Mouse (Mus musculus): ENCODE data around the gene 2310057M21Rik. TPM values are rescaled to one million over a fixed set of nuclear protein-coding genes. Genes with fewer than 3 reads are reported as not detected.

The 2310057M21Rik gene
- polyA plus RNA-seq, 2 experiments: 15.0 to 19.6 TPM

- Histone ChIP-seq H3K4me2 (replicated peaks; ENCODE audit: low read depth, low read length, severe bottlenecking) (no peak overlapping the region), H3K9ac (ENCODE audit: low read depth, low read length, severe bottlenecking) (no peak overlapping the region), H3K9me3 (ENCODE audit: control insufficient read depth, low read length) (no peaks in the 10 kb centered on the region), H3K27ac (replicated peaks; ENCODE audit: low read depth, low read length) (no peak overlapping the region), H3K4me3 (replicated peaks; ENCODE audit: low read length) (no peak overlapping the region), H3K27me3 (ENCODE audit: control insufficient read depth, insufficient read depth, low read length) (no peaks in the 10 kb centered on the region), H3K4me1 (ENCODE audit: control insufficient read depth, insufficient read depth, low read length) (peaks cover 7% of the 10 kb centered on the region), H3K36me3 (ENCODE audit: control insufficient read depth, insufficient read depth, low read length) (peaks cover 8% of the 10 kb centered on the region; the same call in 1 of the 2 replicates)
- 93% methylated on average over 8 of the region's 8 CpGs for WGBS
- no peak for DNase-seq (ENCODE audit: low spot score)
- ATAC-seq (ENCODE audit: low FRiP score, low read depth): no peak
- TF ChIP-seq POLR2A (IDR thresholded peaks at IDR 0.05; ENCODE audit: borderline replicate concordance, extremely low read depth, insufficient read depth, insufficient read length): no peak
Observed at GRCm38 (mm10) chr7:131364131-131364530, 1.6 kb upstream of the 2310057M21Rik start.

- Histone ChIP-seq H3K4me3 (replicated peaks; ENCODE audit: low read length) (peak overlapping the region; percentile 97), H3K27me3 (ENCODE audit: control insufficient read depth, insufficient read depth, low read length) (no peaks in the 10 kb centered on the region), H3K9me3 (ENCODE audit: control insufficient read depth, low read length) (no peaks in the 10 kb centered on the region), H3K4me1 (ENCODE audit: control insufficient read depth, insufficient read depth, low read length) (peaks cover 7% of the 10 kb centered on the region), H3K4me2 (replicated peaks; ENCODE audit: low read depth, low read length, severe bottlenecking) (peak overlapping the region; percentile 72), H3K36me3 (ENCODE audit: control insufficient read depth, insufficient read depth, low read length) (peaks cover 27% of the 10 kb centered on the region), H3K27ac (replicated peaks; ENCODE audit: low read depth, low read length) (peak overlapping the region; percentile 83), H3K9ac (ENCODE audit: low read depth, low read length, severe bottlenecking) (peak overlapping the region; percentile 89)
- peak; percentile 76 for ATAC-seq (ENCODE audit: low FRiP score, low read depth)
- WGBS: 1% methylated on average over 31 of the region's 35 CpGs
- no peak for TF ChIP-seq POLR2A (IDR thresholded peaks at IDR 0.05; ENCODE audit: borderline replicate concordance, extremely low read depth, insufficient read depth, insufficient read length)
- DNase-seq (ENCODE audit: low spot score): no peak
Observed at GRCm38 (mm10) chr7:131362269-131362614, 317 bp downstream of the 2310057M21Rik start.

GRCm38 (mm10) chr7:131356105-131356504 is 6.5 kb downstream of the 2310057M21Rik start:
- Histone ChIP-seq H3K4me3 (replicated peaks; ENCODE audit: low read length) (no peak overlapping the region), H3K27me3 (ENCODE audit: control insufficient read depth, insufficient read depth, low read length) (no peaks in the 10 kb centered on the region), H3K27ac (replicated peaks; ENCODE audit: low read depth, low read length) (no peak overlapping the region), H3K4me1 (ENCODE audit: control insufficient read depth, insufficient read depth, low read length) (no peaks in the 10 kb centered on the region; the same call in 1 of the 2 replicates), H3K9ac (ENCODE audit: low read depth, low read length, severe bottlenecking) (no peak overlapping the region), H3K4me2 (replicated peaks; ENCODE audit: low read depth, low read length, severe bottlenecking) (no peak overlapping the region), H3K36me3 (ENCODE audit: control insufficient read depth, insufficient read depth, low read length) (peaks cover 76% of the 10 kb centered on the region), H3K9me3 (ENCODE audit: control insufficient read depth, low read length) (no peaks in the 10 kb centered on the region)
- no peak for TF ChIP-seq POLR2A (IDR thresholded peaks at IDR 0.05; ENCODE audit: borderline replicate concordance, extremely low read depth, insufficient read depth, insufficient read length)
- WGBS: 96% methylated on average over 13 of the region's 13 CpGs
- ATAC-seq (ENCODE audit: low FRiP score, low read depth): no peak
- no peak for DNase-seq (ENCODE audit: low spot score)

GRCm38 (mm10) chr7:131345856-131346541 is 16.6 kb downstream of the 2310057M21Rik start:
- TF ChIP-seq POLR2A (IDR thresholded peaks at IDR 0.05; ENCODE audit: borderline replicate concordance, extremely low read depth, insufficient read depth, insufficient read length): no peak
- ATAC-seq (ENCODE audit: low FRiP score, low read depth) (no peak), DNase-seq (ENCODE audit: low spot score) (no peak)
- Histone ChIP-seq H3K4me3 (replicated peaks; ENCODE audit: low read length) (no peak overlapping the region), H3K4me1 (ENCODE audit: control insufficient read depth, insufficient read depth, low read length) (no peaks in the 10 kb centered on the region), H3K9me3 (ENCODE audit: control insufficient read depth, low read length) (no peaks in the 10 kb centered on the region), H3K4me2 (replicated peaks; ENCODE audit: low read depth, low read length, severe bottlenecking) (no peak overlapping the region), H3K27ac (replicated peaks; ENCODE audit: low read depth, low read length) (no peak overlapping the region), H3K9ac (ENCODE audit: low read depth, low read length, severe bottlenecking) (no peak overlapping the region), H3K27me3 (ENCODE audit: control insufficient read depth, insufficient read depth, low read length) (no peaks in the 10 kb centered on the region), H3K36me3 (ENCODE audit: control insufficient read depth, insufficient read depth, low read length) (peaks cover 71% of the 10 kb centered on the region)
- WGBS: 72% methylated on average over 7 of the region's 7 CpGs

GRCm38 (mm10) chr7:131337502-131338068 is 25.0 kb downstream of the 2310057M21Rik start:
- H3K4me2 ChIP-seq (replicated peaks; ENCODE audit: low read depth, low read length, severe bottlenecking): no peak overlapping the region
- no peaks in the 10 kb centered on the region for H3K27me3 ChIP-seq (ENCODE audit: control insufficient read depth, insufficient read depth, low read length)
- peaks cover 18% of the 10 kb centered on the region for H3K36me3 ChIP-seq (ENCODE audit: control insufficient read depth, insufficient read depth, low read length)
- ATAC-seq (ENCODE audit: low FRiP score, low read depth): no peak
- no peak for TF ChIP-seq POLR2A (IDR thresholded peaks at IDR 0.05; ENCODE audit: borderline replicate concordance, extremely low read depth, insufficient read depth, insufficient read length)
- no peak for DNase-seq (ENCODE audit: low spot score)
- no peak overlapping the region for H3K9ac ChIP-seq (ENCODE audit: low read depth, low read length, severe bottlenecking)
- H3K9me3 ChIP-seq (ENCODE audit: control insufficient read depth, low read length): no peaks in the 10 kb centered on the region
- 61% methylated on average over 8 of the region's 8 CpGs for WGBS
- no peak overlapping the region for H3K27ac ChIP-seq (replicated peaks; ENCODE audit: low read depth, low read length)
- H3K4me1 ChIP-seq (ENCODE audit: control insufficient read depth, insufficient read depth, low read length): no peaks in the 10 kb centered on the region
- no peak overlapping the region for H3K4me3 ChIP-seq (replicated peaks; ENCODE audit: low read length)

Measured in limb, embryonic 14.5 days (tissue).